Mouse (Mus musculus): ENCODE measurements around the gene Msmo1.

Msmo1 gene

DNA sequence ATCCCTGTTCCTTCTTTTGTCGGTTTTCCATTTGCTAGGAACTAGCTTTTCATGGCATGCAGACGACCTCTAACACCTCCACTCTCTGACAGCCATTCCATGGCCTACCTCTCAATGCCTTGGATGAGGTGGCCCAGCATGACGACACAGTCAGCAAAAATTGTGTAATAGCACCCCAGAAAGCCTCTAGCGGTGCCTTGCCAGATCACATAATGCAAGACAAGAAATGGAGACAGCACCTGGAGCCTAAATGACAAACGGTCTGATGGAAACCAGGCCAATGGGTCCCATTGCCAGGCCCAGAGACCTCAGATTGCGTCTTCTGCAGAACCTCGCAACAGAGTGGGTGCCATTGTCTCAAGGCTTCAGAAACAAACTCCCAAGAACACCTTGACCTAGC, 21.1 kb downstream of the Msmo1 start:
- CTCF ChIA-PET = no interaction called here

DNA sequence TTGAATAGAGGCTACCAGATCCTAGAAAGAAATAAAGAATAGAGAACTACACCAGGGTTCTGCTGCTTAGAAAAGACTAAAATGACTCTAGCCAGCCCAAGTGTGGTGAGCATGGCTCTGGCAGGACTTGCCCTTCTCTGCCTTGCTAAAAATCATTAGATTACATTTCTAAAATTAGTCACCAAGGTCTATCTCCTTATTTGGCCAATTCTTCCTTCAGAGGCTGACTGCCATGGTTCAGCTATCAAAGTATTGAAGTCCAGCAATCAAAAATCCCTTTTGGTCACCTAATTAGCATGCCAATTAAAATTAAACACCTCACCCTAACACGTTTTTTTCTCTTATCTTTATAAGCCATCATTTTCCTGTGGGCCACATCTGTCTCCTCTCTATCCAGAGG, 22.0 kb downstream of the Msmo1 start:
- CTCF ChIA-PET = no interaction called here

DNA sequence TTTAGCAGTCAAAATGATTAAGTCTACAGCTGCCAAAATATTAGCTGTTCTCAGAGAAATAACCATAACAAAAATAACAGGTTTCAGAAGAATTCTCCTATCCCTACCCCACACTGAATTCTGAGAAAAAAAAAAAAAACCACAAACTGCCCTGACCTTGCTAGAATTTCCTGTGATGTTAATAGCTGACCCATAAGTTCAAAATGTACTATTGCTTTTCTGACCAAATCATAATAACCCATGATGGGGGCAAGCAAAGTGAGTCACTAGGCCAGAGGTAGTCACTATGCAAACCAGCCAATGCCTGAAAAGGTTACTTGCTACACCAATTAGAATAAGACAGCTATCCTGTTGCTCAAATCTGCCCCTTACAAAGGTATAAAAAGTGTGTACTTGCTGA, 26.1 kb downstream of the Msmo1 start:
- CTCF ChIA-PET = no interaction called here

DNA sequence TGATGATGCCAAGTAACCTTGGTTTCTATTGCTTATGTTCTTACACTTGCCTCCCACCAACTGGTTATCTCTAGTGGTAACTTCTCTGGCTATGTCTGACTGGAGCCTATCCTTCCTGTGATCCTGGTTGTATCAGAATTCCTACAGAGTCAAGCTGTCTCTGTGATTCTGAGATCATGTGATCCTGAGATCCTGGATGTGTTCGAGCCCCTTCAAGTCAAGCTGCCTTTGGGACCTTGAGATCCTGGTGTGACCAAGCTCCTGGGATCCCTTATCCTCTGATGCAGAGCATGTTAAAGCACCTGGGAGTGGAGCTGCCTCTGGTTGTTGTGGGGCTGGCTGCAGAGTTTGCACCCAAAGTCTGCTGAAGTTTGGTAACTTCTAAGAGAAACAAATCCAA, 30.4 kb downstream of the Msmo1 start:
- CTCF ChIA-PET = no interaction called here

DNA sequence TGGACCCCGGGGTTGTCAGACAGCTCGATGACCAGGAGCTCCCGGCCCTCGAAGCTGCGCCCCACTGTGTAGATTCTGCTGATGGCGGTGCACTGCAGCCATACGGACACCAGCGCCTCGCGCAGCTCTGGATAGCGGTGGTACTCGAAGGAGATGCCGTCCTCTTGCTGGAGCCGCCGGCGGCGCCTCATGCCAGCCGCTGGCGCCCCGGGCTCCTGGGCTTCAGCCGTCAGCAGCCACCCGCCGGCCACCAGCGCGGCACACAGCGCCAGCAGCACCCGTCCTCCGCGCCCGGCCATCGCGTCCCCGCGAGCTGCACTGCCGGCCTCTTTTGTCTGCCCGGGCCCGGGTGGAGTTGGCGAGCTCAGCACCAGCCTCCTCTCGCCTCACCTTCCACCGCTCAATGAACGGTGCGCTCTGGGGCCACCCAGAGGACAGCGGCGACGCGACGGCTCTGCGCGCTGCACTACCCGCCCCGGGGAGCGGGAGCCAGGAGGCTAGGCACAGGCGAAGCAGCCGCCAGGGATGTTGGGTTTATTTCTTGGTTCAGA, 40.9 kb downstream of the Msmo1 start, which contains the start of gene Cpe:
Cpe (minus strand) TSS at position 404 of the 551 bp plus-strand sequence.
- CTCF ChIA-PET = no interaction called here

DNA sequence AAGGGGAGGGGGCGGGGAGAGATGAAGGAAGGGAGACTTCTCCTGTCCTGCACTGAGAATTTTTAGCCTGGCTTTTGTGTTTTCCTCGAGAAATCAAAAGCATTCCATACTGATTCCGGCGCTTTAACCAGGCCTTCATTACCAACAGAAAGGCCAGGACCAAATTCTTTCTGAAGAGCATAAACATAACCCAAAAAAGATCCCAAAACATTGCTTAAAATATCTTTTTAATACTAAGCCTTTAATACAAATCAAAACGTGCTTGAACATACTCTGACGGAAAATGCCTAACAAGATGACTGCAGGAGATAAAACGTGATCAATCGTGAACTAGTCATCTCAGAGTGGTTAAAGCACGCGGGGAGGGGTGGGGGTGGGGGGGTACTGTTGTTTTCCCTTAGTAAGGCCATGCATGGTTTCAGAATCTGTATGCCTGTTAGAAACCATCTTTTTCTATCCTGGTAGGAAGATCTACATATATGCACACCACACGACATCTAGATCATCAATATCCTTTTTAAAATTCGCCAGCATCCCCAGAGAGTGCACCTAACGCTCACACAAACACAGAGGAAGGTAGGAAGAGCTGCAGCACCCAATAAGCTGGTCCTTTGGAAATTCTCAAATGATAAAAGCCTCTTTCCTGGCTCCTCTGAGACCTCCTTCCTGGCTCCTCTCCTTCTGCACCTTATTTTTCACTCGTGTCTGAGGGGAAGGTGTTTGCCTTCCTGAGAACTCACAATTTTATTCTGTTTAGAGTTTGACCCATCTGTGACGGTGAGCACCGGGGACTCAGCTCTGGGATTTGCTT, 41.8 kb downstream of the Msmo1 start:
- CTCF ChIA-PET = no interaction called here

DNA sequence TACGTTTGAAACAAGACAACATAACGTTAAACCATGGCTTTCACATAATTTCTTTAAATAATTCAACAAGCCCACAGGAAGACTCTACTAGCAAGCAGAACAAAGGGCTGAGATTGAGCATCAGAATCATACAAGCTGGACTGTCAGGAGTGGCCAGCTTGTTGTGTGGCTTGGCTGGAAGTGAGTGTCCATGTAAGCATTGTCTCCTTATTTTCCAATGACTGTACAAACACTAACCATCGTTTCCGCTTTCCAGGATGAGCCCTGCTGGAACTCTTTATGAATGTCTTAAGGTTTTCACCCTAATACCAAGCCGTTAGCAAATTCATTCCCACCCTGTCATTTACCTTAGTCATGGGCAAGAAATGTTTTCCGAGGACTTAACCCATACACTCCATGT, 42.7 kb downstream of the Msmo1 start:
- CTCF ChIA-PET = no interaction called here

DNA sequence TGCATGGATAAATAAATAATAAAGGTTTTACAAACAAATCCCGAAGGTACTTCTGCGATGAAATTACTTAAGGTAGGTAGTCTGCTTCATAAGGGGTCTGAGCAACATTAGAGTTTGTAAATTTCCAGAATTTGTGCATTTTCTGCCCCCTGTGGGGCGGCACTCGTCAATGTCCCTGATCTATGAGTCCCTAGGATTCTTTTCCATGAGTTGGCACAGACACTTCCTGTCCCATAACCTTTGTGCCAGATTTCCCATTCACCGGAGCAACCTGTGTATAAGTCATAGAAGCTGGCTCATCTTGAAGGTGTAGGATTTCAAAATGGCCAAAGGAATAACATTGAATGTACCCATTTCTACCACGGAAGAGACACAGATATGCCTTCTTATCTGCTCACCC, 43.3 kb downstream of the Msmo1 start:
- CTCF ChIA-PET = no interaction called here

DNA sequence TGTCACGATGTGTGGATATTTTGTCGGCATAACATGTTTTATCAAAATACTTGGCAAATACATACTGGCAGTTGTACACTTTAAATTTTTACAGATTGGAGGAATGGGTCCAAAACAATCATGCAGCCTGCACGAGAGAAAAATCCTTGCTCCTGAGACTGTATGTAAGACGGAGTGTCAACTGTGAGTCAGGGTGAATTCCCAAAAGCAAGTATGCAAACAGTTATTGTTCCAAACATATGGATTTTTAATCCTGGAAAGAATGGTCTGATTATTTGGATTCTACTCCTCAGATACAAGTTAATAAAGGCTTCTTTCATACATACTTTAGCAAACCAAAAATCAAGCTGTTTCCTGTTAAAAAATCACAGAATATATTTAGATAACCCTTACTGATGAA, 44.9 kb downstream of the Msmo1 start:
- CTCF ChIA-PET = no interaction called here

DNA sequence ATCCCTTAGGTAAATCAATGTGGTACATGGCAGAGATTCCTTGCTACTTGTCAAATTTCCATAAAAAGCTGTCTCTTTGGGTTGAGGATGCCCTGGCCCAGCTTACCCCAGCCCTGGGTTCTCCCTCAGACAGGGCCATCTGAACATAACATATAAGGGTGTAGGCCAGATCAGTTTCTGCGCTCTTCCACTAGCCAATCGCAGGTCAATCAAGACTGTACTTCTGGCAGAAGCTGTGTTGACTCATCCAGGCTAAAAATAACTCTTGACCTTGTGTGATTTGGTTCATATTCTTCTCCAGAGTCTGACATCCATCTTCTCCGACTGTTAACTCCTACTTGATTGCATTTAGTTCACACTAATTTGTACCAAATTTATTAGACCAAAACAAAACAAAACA, 45.4 kb downstream of the Msmo1 start:
- CTCF ChIA-PET = no interaction called here

DNA sequence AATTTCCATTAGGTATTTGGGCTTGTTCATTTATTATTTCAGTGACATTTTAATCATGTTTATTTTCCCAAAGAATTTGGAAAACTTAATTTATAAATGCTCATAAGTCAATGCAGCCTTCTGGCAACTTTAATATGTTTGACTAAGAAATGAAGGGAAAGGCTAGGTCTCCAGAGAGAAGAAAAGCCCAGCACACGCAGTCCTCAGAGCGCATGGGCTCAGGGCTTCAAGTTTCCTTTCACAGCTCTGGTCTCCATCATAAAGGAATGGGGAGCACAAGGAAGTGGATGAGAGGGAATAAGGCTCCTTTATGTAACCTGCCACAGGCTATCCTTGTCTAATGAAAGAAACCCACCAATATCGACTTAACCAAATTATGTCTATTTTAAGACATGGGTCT, 51.1 kb downstream of the Msmo1 start:
- CTCF ChIA-PET = no interaction called here

DNA sequence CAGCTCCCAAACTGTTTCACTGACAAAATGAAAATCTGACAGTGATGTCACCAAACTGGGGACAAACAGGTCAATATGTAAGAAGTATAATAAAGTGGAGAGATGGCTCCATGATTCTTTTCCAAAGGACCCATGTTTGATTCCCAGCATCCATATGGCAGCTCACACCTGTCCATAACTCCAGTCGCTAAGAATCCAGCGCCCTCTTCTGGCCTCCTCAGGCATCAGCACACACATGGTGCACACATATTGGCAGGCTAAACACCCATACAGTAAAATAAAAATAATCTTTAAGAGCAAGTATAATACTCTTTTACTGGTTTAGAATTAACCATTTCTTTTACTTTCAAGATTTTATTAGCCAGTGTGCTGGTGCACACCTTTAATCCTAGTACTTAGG, 57.2 kb downstream of the Msmo1 start:
- CTCF ChIA-PET = no interaction called here

DNA sequence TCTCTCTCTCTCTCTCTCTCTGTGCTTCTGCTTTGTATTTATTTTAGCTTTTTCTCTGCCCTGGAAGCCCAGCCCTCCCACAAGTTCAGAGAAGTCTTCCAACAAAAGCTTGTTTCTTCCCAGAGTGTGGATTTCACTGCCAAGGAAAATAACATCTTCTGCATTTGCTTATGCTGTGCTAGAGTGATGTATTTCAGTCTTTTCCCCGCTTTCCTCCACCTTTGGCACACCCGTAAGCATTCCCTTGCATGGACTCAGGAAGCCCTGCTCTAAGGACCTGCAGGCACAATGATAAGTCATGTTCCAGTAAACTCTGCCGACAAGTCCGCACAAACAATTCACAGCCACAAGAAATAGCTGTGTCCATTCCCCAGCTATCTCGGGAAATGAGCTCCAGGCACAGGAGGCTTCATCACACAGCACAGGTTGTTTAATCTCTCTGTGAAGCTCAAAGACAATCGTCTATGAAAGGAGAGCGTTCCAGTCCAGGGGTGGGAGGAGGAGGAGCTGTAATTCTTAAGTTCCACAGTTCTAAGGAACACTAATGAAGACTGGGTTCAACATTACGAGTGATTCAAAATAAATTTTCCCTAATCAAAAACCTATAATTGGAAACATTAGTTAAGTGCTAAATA, 58.5 kb downstream of the Msmo1 start:
- CTCF ChIA-PET = no interaction called here

DNA sequence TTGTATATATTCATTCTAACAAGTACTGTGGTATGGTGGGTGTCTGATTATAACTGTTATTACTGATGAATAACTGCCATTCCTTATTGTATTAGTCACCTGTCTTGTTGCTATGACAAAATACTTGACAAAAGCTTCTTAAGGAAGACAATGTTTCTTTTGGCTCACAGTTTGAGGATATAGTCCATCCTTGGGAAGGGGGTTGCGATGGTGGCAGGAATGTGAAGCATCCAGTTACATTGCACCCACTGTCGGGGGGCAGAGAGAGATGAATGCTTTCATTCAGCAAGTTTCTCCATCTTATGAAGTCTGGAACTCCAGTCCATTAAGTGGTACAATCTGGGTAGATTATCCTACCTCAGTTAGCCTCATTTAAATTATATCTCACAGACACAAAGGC, 60.7 kb downstream of the Msmo1 start:
- CTCF ChIA-PET = no interaction called here

DNA sequence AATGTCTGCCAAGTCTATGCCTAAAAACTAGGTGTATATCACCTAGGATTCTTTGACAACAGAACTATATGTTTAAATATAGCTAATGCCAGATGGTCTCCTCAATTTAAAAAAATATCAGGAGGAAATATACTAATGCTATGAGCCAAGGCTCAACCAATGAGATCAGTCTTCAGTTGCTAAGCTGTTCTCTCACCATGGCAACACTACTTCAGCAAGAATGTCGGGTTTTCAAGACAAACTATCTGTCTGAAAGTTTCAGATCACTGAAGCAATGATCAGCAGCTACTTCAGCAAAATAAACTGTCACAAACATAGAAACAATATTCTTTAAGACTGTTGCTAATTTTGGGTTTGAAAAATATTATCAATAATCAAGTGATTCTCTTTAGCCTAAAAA, 61.7 kb downstream of the Msmo1 start:
- CTCF ChIA-PET = no interaction called here
